Mouse (Mus musculus) common myeloid progenitor, adult 5-6 weeks (primary cell): Measurements from ENCODE around the gene Mcoln2. TPM values are rescaled to one million over a fixed set of nuclear protein-coding genes. Genes with fewer than 3 reads are reported as not detected.

Source experiments
- ATAC-seq: replicated peaks from 2 replicates; pipeline ENCODE4 v1.8.0; 2016; ENCODE audit warnings: low read depth, mild to moderate bottlenecking, moderate TSS enrichment, inconsistent platforms; ENCODE audit not compliant: poor library complexity, severe bottlenecking
- total RNA-seq: library from RNA; stranded (forward); fragments of 200-1000, 187-1606 nt; gene quantifications from 2 replicates; pipeline ENCODE4 v1.2.3, GENCODE M21; 2017

The Mcoln2 gene
- total RNA-seq: 8.2 and 11.1 TPM in 2 replicates

DNA sequence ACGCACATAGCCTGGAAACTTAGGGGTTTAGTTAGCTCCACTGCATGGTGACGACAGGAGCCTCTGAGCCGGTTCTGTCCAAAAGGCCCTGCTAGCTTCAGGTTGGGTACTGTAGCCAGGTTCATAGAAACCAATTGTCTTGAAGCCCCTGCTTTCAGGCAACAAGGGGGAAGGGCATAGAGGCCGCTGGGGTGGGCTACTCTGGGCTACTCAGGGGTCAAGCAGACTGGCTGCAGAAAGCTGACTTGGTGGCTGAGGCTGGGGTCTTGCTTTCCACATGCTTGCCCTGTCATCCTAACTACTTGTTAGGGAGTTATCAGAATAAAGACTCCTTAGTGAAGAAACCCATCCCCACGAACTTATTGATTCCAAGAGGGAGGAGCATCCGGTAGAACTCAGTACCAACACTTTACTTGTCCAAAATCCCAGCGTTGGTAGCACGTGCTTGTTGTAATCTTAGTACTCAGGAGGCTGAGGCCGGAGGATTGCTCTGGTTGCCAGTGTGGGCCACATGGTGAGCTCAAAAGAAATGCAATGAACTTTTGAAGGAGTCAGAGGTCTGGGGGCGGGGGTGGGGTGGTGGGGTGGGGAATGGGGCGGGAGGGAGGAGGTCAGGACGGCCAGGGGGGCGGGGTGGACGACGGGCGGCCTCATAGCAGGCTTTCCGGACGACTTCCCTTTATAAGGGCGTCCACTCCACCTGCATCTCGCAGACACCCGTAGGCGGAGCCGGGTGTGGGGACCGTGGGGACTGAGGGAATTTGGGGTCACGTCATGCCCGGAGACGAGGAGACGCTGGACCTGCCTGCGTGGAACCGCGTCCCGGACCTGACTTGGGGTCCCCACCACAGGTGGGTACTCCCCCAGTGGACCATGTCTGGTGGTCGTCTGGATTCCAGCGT, at the start of gene Mcoln2:
Gene Mcoln2, plus strand, starts transcription at position 678 of the 902 bp plus-strand sequence.
- peak; percentile 61 for ATAC-seq

DNA sequence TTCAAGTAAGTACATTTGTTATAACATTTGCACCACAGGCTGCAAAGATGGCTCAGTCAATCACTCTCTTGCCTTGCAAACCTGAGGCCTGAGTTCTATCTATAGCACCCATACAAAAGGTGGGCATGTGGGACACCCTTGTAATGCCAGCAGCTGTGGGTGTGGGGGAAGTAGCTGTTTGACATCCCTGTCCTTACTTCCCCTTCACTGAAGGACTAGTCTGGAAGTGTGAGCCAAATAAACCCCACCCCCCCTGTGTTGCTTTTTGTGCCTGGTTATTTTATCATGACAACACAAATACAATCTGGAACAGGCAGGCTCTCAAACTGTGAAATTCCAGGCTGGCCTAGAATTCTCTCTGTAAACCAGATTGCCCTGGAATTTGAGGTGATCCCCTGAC, 49.7 kb upstream of the Mcoln2 start:
- 0 out of 2 replicates have a peak, but pooled peaks have one; percentile 29 for ATAC-seq

DNA sequence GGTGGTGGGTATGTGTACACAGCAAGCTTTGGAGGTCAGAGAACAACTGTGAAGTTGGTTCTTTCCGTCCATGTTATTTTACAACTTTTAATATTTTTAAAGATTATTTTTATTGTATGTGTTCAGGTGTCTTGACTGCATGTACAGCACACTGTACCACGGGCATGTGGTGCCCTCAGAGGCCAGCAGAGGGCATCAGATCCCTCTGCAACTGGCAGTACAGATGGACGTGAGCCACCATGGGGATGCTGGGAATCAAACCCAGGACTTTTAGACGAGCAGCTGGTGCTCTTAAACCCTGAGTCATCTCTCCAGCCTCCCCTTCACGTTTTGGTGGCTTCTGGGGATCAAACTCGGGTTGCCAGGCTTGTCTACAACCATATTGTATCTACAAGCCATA, 47.6 kb upstream of the Mcoln2 start:
- ATAC-seq: 0 out of 2 replicates have a peak, but pooled peaks have one; percentile 39

DNA sequence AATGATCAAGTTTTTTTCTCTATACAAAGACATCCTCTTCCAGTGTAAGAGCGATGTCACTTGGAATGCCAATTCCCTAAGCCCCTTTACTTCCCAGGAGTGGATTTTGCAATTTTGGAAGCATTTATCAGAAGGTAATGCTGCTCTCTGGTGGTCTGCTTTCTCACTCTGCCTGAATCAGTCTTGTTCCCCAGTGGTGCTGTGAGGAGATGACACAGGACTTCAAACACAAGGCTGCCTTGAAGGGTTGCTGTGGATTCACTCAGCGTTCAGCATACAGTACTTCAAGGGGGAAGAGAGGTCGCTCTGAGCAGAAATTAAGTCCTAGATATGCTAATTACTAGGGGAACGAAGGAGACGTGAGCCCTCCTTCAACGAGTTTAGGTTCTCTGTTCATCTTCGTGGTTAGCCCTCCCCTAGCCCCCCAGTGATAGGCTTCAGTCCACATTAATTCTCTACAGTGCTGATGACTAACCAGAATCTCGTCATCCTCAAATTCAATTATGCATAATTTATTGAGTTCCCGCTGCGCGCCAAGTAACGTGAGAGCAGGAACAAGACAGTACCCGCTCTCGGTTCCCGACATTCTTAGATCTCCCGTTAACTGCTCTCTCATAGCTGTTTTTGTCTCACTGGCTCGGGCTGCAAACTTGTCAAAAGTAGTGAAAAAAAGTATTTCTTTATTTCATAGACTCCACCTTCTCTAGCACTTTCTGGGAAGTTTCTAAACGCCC, 42.4 kb upstream of the Mcoln2 start:
- peak; percentile 57 for ATAC-seq

DNA sequence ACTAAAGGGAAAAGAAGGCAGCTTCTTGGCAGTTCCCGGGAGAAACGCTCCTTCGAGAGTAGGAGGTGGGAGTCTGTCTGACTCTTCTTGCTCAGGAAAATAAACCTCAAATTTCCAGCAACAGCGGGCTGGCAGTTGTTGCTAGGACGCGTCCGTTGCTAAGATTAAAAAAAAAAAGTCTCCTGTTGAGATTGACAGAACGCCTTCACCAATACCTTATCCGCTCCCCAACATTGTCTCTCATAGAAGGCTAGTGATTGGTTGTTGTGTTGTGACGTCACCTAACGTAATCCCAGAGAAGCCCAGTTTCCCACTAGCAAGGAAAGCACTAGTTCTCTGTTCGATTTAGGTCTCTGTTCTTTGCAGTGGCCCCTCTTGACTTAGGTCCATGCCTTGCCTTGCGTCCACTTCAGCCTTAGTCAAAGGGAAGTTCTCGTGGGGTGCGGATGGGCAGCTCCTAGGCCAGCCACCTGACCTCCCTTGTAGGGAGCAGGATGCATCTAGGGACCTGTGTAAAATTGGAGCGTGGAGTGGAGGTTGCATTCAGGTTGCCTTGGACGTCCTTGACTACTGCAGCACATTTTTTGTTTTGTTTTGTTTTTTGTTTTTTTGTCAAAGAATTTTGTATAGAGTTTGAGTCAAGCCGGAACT, 41.6 kb upstream of the Mcoln2 start, which contains the start of gene Wdr63:
Gene Wdr63, minus strand, starts transcription at position 210 of the 651 bp plus-strand sequence.
- peak; percentile 88 for ATAC-seq

DNA sequence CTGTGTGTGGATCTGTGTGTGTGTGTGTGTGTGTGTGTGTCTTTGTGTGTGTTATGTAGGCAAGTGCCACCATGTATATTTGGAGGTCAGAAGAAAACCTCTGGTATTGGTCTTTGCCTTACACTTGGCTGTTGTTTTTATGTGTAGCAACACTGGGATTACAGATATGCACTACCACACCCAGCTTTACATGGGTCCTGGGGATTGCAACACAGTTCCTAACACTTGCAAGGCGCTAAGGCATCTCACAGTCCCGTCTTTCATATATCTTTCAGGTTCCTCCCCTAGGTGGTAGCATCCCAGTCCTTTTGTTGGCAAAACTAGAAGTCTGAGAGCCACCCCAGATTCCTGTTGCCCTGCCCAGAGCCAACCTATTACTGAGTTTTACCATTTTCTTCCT, 40.7 kb upstream of the Mcoln2 start:
- no peak for ATAC-seq

DNA sequence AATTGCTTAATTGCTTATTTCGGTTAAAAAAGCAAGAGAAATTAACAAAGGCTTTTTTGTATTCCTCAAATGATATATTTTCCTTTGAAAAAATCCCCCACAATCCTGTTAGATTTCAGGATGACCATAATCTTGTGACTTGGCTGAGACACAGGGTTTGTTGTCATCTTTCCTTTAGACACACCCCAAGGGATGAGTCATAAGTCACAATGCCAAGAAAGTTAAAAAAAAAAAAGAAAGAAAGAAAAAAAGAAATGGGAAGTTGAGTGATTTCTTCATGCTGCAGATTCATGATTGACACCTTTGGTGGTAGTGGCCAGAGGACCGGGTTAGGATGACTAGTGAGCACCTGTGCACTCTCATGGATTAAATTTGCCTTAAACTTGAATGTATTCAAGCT, 39.3 kb upstream of the Mcoln2 start:
- ATAC-seq: peak; percentile 41

DNA sequence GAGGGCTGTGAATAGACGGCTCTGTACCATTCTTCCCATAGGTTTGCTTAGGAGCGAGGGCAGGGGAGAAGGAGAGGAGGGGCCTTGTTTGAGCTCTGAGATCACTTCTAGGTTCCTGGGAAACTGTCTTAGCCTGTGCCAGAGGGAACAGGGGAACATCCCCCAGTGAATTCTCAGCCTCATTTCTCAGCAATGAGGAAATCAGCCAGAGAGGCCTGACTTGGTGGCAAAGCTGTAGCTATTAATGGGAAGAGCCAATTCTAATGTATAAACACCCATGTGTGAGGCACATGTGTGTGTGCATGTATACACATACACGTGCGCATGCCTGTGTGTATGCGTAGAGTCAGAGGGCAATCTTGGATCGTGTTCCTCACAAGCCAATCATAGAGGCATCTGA, 38.7 kb upstream of the Mcoln2 start:
- no peak for ATAC-seq

DNA sequence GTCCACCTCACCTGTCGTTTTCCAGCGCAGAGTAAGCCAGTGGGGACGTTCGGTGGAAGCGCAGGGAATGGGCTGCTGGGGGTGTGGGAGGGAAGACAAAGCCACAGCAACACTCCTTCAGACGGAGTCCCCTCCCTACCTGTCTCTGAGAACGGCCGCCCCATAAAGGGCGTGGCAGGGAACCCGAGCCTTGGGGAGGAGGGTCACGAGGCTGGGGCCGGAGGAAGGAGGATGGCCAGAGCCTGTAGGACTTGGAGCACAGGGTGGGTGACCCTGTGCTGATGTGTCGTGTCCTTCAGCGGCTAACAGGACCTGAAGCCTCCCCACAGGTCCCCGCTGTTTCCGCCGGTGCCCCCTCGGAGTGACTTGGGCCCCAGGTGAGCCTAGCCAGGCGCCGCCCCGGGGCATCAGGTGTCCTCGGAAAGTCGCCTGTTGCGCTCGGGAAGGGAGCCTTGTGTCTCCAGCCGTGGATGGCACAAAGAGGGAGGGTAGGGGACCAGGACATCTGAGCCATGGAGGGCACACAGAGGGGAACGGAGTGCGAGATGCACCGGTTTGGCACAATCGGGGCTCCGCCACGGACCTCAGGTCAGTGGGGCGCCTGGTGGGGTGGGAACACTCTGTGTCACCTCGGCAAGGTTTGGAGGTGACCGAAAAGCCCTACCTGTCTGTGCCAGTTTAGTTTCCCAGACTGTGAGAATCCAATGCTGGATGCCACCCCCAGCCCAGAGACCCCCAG, 32.2 kb upstream of the Mcoln2 start, which contains the start of gene Mcoln3:
Gene Mcoln3, plus strand, starts transcription at position 193 of the 739 bp plus-strand sequence.
- ATAC-seq: peak; percentile 34

DNA sequence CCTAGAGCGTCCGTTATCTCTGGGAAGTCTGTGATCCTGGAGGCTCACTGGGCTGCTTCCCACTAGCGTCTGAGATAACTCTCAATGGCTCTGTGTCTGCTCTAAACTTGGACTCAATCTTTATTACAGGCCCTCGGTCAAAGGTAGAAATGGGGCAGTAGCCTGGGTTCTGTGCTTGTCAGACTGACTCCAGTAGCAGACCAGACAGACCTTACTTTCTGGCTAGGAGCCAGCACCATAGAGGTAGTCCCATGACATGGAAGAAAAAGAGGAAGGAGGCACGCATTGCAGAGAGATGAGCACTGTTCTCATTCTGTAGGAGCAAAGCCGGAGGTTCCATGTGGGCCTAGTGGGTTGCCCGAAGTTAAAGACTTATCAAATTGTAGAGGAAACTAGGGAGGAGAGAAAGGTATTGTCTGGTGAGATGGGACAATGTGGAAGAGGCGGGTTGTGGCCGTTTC, 31.6 kb upstream of the Mcoln2 start:
- ATAC-seq: peak; percentile 73

DNA sequence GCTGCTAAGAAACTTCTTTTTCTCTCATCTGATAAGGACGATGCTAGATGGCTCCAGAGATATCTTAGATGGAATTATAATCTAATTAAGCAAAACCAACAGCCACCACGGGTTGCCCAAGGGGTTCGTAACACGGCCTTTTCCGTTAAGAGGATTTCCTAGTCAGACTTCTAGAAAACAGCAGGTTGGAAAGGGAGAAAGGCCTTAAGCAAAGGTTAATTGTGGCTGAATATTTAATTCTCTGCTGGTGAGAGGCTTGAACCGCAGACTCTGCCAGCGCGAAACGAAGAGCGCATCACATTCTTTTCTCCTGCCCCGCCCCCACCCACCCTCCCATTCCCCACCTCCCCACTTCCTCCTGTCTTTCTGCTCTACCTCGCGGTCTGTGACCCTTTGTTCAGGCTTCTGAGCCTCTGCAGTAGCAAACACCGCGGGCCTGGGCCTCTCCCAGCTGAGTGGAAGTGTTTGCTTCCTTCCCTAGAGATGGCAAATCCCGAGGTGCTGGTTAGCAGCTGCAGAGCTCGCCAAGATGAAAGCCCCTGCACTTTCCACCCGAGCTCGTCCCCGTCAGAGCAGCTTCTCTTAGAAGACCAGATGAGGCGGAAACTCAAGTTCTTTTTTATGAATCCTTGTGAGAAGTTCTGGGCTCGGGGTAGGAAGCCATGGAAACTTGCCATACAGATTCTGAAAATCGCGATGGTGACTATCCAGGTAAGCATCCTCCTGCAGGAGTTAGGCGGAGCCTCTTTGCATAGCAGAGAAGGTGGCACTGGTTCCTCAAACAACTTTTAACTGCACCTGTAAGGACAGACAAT, 28.1 kb upstream of the Mcoln2 start:
- peak; percentile 50 for ATAC-seq

DNA sequence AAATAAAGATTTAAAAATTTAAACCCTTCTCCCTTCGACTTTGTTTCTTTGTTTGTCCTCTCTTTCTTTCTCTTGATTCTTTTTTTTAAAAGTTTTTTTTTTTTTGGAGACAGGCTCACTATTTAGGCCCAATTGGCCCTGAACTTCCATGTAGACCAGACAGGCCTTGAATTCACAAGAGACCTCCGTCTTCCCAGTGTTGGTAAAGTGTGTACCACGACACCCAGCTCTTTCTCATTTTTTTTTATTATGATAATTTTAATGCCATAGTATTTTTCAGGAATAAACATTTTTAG, 27.6 kb upstream of the Mcoln2 start:
- ATAC-seq: no peak

DNA sequence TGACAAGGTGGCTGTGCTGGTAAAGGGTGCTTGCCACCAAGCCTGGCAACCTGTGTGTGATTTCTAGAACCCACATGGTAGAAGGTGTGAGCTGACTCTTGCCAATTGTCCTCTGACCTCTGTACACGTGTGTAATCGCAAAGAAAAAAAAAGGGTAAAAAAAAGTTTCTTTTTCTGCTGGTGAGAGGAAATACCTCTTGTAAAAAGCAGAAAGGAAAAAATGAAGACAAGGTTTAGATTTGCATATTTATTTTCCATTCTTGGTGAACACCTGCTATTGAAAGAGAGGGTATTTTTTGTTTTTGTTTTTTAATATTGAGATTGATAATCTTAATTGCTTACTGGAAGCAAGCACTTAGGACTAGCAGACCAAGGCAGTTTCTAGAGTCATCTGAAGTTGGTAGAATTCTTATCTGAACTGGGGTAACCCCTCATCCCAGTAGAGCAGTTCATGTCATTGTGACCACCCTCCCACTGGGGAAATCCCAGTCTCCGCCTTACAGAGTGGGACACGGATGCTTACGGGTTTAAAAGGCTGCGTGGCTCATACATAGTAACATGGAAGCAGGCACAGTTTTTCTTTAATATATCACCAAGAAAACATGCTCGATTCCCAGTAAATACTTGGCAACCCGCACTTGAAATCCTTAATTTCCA, 26.7 kb upstream of the Mcoln2 start:
- ATAC-seq: no peak

DNA sequence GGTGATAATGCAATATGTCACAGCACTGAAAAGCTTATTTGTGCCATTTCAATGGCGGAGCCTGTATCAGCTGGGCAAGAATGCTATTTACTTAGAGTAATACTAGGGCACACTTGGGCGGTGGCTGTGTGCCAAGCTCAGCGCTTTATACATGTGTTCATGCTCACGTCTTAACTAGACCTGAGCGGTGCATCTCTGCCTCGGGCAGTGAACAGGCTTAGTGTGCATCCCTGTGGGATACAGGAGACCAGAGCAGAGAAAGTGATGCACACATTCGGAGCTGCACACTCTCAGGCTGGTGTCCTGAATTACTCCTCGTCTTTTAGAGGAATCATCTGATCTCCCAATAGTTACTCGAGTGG, 26.2 kb upstream of the Mcoln2 start:
- ATAC-seq: no peak

DNA sequence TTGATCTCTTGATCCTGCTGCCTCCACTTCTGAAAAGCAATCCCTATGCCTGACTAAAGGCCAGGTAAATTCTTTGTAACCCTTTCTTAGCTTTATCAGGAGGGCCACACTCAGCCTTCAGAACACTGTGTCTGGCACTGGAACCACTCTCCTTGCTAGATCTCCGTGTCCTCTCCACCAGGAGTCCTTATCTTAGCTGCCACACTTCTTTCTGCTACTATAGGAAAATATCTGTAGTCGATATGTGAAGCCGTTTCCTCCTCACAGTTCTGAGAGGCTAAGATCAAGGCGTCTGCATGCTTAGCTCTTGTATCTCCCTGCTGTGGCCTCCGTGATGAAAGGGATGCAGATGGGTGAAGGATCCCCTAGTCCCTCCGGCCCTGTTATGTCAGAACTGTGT, 22.4 kb upstream of the Mcoln2 start:
- peak; percentile 92 for ATAC-seq

DNA sequence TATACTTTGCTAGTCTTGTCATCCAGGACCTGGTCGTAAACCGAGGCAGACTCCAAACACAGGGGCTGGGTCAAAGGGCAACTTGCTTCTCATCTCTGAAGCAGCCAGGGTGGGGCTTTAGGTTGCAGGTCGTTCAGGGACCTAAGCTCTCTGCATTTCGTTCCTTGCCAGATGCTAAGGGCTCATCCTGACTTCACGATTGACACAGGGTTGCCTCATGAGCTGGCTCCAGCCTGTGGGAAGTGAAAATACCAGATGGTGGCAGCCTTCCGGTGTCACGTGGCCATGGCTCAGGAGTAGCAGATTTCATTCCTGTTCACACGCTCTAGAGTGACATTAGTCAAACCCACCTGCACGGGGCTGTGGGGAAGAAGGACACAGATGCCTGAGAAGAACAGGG, 14.8 kb upstream of the Mcoln2 start:
- ATAC-seq: peak; percentile 91

DNA sequence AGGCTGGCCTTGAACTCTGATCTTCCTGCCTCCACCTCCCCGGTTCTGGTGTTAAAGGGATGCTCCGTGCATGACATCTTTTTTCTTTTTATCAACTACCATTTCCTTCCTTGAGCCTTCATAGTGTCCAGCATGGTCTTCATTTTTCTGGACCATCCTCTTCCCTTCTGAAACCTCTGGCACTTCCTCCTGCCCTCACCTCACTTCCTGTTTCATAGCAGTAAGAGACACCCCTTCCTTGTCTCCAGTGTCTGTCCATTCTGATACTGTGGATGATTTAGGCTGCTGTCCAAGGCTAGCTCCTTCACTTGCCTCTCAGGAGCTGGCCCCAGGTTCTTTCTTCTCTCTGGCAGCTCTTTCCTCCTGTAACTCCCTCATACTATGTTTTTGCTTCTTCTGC, 14.2 kb upstream of the Mcoln2 start:
- ATAC-seq: 0 out of 2 replicates have a peak, but pooled peaks have one; percentile 27

DNA sequence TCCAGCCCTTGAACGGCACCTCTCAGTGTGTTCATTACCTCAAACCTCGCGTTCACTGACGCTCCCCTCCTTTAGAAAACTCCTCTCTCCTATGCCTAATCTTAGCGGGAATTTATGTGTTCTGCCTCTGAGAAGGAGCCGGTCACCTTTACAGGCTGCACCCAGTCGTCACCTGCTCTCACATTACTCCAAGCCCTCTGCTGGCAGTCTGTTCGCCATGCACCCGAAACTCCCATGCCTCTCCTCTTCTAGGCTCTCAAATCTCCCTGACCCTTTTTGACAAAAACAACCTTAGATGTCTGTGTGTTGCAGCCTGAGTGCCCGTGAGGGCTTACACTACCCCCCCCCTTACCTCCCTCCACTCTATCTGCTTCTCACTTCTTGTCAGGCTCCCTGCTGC, 13.2 kb upstream of the Mcoln2 start:
- peak; percentile 62; the same call in 1 of the 2 replicates for ATAC-seq

DNA sequence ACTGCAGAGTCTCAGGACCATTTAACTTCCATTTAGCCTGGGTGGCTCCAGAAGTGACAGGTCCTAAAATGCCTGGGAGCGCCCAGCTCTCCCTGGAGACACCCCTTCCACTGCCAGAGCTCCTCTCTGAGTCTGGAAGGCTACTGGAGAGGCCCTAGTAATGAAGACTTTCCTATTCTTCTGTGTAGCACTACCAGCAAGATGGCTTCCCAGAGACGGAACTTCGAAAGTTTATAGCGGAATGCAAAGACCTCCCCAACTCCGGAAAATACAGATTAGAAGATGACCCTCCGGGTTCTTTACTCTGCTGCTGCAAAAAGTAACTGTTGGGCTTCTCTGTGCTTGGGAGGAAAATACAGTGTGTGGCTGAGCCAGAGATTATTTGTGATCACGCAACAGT, 9.4 kb upstream of the Mcoln2 start:
- no peak for ATAC-seq
